Mouse (Mus musculus): Measurements from ENCODE around the gene Epha8.

GRCm38 (mm10) chr4:136889981-136890380 is 66.6 kb downstream of the Epha8 start:
- TF ChIP-seq CTCF (IDR thresholded peaks at IDR 0.05): no peak
- no peak for TF ChIP-seq EP300 (IDR thresholded peaks at IDR 0.05; ENCODE audit: insufficient read depth, low read depth, low read length)
- TF ChIP-seq POLR2A (IDR thresholded peaks at IDR 0.05; ENCODE audit: insufficient read depth, low read depth, low read length): no peak

Measured in heart, adult 2 months (tissue).